Mouse (Mus musculus) left cerebral cortex, postnatal 25 days (tissue): Measurements from ENCODE around the gene Barx1. TPM values are rescaled to one million over a fixed set of nuclear protein-coding genes. Genes with fewer than 3 reads are reported as not detected.

Experiments used
- DNase-seq, 2 experiments: peaks; one replicate each; pipeline ENCODE4 v3.0.0; 2022; ENCODE audit warnings: low spot score in 2 of 2, mixed read lengths in 1 of 2
- intact Hi-C: fragments of 180-260 bp; cut with DNase I; formaldehyde crosslinking; loops from one replicate; pipeline ENCODE4 v1.15.1; 2025
- total RNA-seq, 2 experiments: library from RNA; stranded (reverse); gene quantifications; 2 replicates each; pipeline ENCODE4 v1.2.3; 2021

The Barx1 gene
- total RNA-seq: not detected

GRCm38 (mm10) chr13:48662431-48663143, at the start of gene Barx1:
Gene Barx1, plus strand, starts transcription at chr13:48662998.
- DNase-seq: no peak
- intact Hi-C loops: no loop called here

- no peak for DNase-seq
- intact Hi-C loops: no loop called here
Measured at GRCm38 (mm10) chr13:48614525-48614924, 48.3 kb upstream of the Barx1 start.

DNA sequence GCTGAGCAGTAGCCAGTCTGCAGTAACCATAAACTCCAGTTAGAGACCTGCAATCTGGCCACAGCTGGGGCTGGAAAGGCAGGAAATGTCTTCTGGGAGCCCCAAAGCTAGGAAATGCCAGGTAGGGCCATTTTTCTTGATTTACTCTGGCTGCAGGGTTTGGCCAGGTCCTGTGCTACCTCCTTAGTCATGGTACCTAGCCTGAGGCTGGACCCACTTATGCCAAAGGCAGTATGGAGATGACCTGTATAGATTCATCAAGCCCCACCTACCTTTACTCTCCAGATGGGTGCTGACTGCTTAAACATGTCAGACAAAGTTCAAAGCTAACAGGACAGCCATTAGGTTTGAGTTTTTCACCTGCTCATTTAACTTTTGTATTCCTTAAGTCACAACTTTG, 45.0 kb upstream of the Barx1 start:
- intact Hi-C loops: no loop called here
- DNase-seq: no peak

- DNase-seq: no peak
- intact Hi-C loops: no loop called here
Measured at GRCm38 (mm10) chr13:48618890-48619289, 43.9 kb upstream of the Barx1 start.

DNA sequence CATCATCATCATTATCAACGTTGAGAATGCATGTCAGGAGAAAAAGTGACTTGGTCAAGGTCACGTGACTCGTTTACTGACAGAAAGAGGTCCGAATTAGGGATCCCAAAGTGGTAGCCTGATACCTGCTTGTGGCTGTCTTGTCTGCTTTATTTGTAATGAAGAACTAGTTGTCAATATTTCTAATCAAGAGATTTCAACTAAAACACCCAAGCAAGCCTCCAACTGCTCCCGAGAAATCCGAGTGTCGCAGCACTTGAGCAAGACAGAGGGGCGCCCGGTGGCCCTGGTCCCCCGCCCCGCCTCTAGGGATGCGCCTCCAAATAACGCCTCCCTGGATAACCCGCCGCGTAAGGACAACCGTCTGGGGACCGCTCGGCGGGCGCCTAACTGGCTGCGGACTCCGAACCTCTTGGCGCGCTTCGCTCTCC, 37.8 kb upstream of the Barx1 start:
- peak in 1 of 2 experiments; percentile 26 for DNase-seq
- intact Hi-C loops: loop anchor here (10.0 kb wide), 1 partner anchor 50 kb away; no protein-coding TSS in a partner anchor

DNA sequence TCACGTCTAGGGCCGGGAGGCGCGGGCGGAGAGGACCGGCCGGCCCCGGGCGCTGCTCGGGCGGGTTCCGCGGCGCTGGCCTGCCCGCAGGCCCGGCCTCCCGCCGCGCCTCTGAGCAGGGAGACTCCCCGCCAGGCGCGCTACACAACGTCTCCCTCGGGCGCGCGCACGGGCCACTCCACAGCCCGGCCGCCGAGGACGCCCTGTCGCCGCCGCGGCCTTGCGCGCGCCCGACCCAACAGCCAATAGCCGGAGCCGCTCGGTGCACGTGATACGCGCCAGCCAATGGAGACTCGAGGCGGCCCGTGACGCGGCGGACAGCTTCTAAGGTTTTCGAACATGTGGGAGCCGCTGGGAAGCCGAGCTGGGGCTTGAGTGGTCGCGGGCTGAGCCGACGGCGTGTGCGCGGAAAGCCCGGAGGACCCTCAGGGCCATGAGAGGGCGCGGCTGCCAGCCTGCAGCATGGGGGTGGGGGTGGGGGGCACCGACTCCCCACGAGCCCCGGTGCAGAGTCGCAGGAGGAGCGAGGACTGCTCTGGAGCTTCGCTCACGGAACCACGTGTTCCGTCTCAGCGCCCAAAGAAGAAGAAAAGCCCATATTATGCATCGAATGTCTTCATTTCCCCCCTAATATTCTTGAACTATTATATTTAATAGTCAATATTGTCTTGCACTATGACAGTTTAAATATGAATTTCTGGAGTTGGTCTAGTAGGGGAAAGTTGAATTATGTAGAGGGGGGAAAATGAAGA, 37.2 kb upstream of the Barx1 start, which contains the start of gene Ptpdc1:
Gene Ptpdc1, minus strand, starts transcription at position 232 of the 752 bp plus-strand sequence.
- DNase-seq: peak; percentile 99
- intact Hi-C loops: loop anchor here (10.0 kb wide), 1 partner anchor 51 kb away; no protein-coding TSS in a partner anchor

DNA sequence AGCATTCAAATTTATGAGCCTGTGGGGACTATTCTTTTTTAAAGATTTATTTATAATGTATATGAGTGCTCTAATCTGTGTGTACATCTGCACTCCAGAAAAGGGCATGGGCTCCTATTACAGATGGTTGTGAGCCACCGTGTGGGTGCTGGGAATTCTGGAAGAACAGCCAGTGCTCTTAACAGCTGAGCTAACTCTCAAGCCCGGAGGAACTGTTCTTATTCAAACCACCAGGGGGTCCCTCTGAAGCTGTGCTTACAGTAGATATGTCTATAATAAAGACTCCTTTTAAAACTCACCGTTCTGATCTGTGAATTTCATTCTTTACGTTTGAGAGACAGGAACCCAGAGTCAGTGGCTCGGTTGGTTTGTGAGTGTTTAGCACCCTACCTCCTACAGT, 31.1 kb upstream of the Barx1 start:
- no peak for DNase-seq
- intact Hi-C loops: no loop called here

- intact Hi-C loops: no loop called here
- no peak for DNase-seq
Measured at GRCm38 (mm10) chr13:48637706-48638105, 25.1 kb upstream of the Barx1 start.

- intact Hi-C loops: loop anchor here (1.0 kb wide), 1 partner anchor 111 kb away; no protein-coding TSS in a partner anchor
- DNase-seq: peak; percentile 67 to 81
Measured at GRCm38 (mm10) chr13:48639570-48639969, 23.2 kb upstream of the Barx1 start.

- no peak for DNase-seq
- intact Hi-C loops: no loop called here
Measured at GRCm38 (mm10) chr13:48643072-48643471, 19.7 kb upstream of the Barx1 start.

GRCm38 (mm10) chr13:48643991-48644390, 18.8 kb upstream of the Barx1 start:
- no peak for DNase-seq
- intact Hi-C loops: no loop called here

GRCm38 (mm10) chr13:48646696-48647095, 16.1 kb upstream of the Barx1 start:
- intact Hi-C loops: no loop called here
- no peak for DNase-seq

- intact Hi-C loops: loop anchor here (10.0 kb wide), 2 partner anchors 524 to 554 kb away; no protein-coding TSS in a partner anchor
- DNase-seq: no peak
Measured at GRCm38 (mm10) chr13:48650615-48651014, 12.2 kb upstream of the Barx1 start.

DNA sequence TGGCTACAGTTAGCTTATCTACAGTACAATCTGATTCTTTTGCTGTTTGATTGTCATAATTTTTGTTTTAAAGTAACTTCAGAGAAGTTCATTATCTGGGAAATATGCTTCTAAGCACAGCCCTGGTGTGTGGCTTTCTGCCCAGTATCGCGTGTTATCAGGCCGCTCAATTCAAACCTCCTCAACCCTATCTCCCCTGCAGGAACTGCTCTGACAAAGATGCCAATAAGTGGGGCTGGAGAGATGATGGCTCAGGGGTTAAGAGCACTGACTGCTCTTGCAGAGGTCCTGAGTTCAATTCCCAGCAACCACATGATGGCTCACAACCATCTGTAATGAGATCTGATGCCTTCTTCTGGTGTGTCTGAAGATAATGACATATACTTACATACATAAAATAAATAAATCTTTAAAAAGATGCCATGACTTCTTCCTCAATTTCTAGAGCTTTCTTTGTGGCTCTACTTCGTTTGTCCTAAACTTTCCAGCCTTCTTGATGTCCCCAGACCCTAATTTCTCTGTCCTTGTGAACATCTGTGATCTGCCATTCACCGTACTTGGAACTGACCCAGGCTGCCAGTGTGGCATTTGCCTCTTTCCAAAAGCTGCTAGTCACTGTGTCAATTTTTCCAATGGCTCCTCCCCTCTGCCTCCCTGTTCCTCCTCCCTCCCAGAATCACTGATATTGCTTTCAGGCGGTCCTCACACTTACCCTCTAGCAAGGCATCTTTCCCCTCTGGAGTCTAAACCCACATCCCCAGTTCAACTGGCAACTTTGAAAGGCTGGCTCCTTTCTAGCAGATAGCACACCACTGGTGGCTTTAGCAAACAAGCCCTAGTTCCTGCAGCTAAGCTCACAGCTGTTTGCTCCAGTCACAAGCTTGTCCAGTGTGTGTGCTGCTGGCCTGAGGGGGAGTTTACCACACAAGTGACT, 11.4 kb upstream of the Barx1 start:
- DNase-seq: no peak
- intact Hi-C loops: loop anchor here (10.0 kb wide), 2 partner anchors 523 to 553 kb away; no protein-coding TSS in a partner anchor

DNA sequence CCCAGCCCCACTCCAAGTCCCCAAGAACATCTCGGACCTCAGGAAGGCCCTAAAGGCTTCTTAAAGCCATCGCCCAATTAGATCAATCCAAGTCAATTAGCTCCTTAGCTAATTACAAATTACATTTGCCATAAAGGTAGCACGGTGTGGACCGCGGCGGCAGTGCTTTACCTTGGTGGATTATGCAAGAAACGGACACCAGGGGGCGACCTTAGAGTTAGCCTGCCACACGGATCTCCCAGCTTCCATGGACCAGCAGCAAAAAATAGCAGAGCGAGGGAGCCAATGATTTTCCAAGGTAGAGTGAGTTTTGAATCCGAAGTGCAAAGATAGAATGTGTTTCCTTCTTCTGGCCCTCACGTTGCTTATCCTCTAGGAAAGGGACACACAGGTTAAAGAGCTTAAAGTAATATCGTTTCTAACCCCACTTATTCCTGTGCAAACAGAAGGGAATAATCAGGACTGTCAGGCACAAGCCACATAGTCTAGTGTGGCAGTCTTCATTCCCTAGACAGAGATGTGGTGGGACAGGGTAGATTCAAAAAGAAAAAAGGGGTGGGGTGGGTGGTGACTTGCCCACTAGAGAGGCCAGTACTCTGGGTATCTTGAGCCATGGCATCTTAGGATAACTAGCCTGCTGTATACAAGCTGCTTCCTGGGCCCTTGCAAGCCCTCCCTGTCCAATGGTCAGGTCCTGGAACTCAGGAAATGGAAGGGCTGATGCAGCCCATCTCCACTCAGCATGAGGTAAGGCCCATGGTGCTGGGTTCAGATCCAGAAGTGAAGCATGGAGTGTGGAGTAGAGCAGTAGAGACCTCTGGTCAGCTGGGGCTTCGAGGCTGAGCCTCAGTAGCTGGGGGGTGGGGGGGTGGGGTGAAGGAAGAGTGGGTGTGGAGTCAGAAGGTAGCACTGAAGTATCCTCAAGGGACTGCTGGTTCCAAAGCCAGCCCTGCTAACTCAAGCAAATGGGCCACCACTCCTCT, 8.7 kb upstream of the Barx1 start:
- DNase-seq: peak; percentile 65 to 71
- intact Hi-C loops: loop anchor here (2.0 to 10.0 kb wide), 4 partner anchors 79 to 551 kb away; no protein-coding TSS in a partner anchor

GRCm38 (mm10) chr13:48655637-48656036, 7.2 kb upstream of the Barx1 start:
- intact Hi-C loops: loop anchor here (2.0 to 10.0 kb wide), 5 partner anchors 77 to 549 kb away; no protein-coding TSS in a partner anchor
- DNase-seq: peak; percentile 43 to 71

DNA sequence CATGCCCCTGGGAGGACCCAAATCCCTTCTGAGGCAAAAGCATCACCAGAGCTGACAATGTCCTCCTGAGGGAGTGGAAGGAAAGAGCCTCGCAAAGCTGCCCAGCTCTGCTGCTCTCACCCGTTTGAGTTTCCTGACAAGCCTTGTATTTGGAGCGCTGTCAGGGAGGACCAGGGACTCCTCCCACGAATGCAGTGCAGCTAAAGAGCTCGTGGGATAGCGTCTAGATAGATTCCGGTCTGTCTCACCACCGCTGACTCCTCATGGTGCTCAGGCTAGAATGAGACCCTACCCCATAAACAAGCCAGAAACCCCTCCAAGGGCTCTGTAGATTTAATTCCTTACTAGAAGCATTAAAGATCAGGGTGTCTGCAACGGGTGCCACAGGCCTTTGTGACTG, 5.0 kb upstream of the Barx1 start:
- no peak for DNase-seq
- intact Hi-C loops: loop anchor here (5.0 to 10.0 kb wide), 3 partner anchors 340 to 547 kb away; no protein-coding TSS in a partner anchor
